Mouse (Mus musculus) ovary, postnatal 36 days (tissue): ENCODE measurements around the gene Gfm2.
A peak's percentile ranks its signal among the peaks of the same experiment; 100 is the strongest.
"Not testable (repeated sequence)": the region's sequence is repeated elsewhere in the genome, so short reads cannot be mapped to it uniquely, and the experiment has no call there.

Experiments
- DNase-seq: peaks from one replicate; pipeline ENCODE4 v3.0.0; 2022; ENCODE audit warnings: low spot score, mixed read lengths

The Gfm2 gene

DNA sequence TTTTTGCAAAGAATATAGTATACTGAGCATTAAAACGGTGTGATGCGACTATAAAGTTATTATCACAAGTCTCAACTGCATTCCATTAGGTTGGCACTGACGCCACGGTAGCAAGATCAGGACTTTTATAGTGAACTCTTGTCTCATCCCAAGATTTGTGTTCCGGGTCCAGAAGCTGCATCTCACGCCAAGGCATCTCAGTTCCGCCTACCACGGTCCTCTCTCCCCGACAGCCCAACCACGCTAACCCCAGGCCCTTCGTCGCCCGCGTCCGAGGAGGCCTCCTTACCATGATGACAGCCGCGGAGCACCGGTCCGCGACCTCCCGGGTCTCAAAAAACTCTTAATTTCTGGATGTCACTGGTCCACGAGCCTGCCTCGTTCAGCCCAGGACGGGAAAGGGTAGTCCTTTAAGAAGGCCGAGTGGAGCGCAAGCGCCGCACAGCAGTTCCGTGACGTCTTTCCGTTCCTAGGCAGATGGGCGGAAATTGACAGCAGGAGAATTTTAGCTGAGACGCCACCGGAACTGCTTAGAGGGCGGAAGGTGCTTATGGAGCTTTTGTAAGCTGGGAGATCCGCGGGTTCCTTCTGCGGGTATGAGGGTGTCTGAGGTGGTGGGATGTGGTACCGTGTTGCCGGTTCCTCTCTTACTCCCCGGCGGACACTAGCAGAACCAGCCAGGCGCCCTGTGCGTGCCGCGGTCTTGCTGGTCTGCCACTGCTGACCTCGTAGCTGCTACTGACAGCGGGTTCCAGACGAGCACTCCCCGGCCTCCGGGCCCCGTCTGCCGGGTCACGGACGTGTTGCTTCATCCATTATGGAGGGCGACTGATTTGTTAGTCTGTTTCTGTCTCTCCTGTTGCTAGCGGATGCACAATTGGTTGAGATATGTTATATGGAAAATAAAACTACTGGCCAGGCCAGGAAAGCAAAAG, at the start of gene Gfm2, which contains the start of gene Nsa2:
TSS of gene Gfm2 (plus strand) at position 472 of the 935 bp plus-strand sequence.
TSS of gene Nsa2 (minus strand) at position 472 of the 935 bp plus-strand sequence.
- DNase-seq = peak; percentile 86

DNA sequence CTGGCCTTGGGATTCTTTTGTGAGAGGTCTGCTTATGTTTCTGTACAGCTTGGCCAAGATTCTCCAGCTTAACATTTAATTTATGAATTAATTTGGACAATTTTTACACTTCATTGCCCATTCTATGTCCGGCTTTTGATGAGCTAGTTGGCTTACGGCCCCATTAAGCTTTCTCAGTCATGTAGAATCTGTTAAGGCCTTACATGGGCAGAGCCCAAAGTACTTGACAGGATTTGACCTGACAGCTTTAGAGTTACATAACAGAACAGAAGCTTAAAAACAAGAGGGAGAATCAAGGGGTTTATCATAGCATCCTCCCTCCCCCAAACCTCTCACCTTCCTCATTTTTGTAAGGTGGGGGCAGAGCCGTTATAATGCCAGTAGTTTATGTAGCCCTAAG, 49.6 kb upstream of the Gfm2 start:
- DNase-seq = no peak

DNA sequence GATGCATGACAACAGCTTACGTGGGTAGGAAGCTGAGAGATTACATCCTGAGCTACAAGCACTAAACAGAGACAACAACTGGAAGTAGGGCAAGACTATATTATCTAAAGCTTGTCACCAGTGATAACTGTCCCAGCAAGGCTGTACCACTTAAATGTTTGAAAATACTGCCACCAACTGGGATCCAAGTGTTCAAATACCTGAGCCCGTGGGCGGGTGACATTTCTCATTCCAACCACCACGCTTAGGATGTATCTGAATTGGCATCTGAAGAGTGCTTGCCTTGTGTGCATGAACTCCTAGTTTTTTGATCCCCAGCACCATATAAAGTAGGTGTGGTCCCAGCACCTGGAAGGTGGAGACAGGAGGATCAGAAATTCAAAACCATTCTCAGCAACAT, 42.0 kb upstream of the Gfm2 start:
- DNase-seq = no peak

DNA sequence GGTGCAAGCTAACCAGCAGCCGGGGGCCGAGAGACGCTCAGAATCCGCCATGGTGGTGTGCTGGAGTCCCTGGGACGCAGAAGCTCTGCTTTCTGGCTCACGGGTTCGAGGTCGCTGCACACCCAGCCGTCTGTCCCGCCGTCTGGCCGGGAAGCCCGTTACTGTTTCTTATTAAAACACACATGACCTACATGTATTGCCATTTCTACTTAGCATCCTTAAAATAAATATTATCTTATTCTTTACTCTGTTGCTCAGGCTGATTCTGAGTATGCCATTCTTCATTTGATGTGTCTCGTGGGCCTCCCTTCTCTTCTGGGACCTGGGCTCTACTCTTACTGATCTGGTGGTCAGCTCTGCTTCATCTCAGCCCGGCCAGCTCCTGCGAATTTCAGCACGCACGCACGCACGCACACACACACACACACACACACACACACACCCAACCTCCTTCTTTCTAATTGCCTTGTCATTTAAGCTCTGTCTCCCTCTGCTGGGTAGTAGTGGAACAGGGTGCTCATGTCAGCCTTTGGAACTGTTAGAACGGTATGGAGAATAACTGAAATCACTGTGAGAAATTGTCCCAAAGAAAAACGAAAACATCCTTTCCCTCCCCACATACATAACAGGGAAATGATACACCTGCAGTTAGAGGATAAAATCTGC, 38.4 kb upstream of the Gfm2 start, which contains the start of gene Gm6169:
TSS of gene Gm6169 (minus strand) at position 51 of the 666 bp plus-strand sequence.
- DNase-seq = peak; percentile 13

DNA sequence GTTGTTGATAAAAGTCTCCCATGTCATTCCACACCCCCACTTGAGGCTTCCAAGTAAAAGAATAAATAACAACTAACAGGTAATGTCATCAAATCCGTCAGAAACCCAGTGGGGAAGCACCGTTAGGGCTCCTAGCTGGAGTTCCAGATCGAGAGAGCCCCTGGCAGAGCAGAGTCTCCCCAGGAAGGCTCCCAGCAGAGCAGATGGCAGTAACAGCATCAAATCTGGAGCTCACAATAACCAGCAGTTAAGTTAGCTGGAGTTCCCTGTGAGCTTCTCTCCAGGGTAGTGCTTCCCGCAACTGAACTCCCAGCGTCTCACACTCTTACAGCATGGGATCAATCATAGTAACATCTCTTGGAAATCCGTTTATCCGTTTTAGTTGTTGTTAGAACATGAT, 32.7 kb upstream of the Gfm2 start:
- no peak for DNase-seq

DNA sequence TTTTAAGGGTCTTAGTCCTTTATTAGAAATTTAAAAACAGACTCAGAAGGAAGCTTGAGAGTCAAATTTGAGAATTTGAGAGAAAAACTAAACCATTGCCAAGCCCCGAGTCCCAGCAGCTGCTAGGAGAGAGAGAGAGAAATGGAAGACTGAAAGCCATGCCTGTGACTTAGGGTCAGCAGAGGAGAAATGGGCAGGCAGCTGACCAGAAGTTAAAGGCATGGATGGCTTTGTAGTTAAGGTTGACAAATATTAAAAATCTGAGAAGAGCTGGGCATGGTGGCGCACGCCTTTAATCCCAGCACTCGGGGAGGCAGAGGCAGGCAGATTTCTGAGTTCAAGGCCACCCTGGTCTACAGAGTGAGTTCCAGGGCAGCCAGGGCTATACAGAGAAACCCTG, 30.0 kb upstream of the Gfm2 start:
- DNase-seq = not testable (repeated sequence)

DNA sequence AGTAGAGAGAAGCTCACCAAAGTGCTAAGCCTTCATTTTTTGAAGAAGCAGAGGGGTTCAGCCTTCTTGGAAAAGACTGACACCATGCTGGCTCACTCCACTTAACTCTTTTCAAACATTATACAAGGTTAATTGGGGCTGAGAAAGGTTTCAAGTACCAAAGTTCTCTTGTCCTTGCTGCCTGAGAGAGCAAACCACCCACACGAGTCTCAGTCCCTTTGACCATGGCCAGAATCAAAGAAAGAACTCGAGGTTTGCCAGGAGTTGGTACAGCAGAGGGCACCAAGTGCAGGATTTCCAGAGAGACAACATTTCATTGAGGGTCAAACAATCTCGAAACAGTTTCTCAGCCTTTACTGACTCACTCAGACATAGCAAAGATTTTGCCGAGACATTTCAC, 28.7 kb upstream of the Gfm2 start:
- no peak for DNase-seq

DNA sequence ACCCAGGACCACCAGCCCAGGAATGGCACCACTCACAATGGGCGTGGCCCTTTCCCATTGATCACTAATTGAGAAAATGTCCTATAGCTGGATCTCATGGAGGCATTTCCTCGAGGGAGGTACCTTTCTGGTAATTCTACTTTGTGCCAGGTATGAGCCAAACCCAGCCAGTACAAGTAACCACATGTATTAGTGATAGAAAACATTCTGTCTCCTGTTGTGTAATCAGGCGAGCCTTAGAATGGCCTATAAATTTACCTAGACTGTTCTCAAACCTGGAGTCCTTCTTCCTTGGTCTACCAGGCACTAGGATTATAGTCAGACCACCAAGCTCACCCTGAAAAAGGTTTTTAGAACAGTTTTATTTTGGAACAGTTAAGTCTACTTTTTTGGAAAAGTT, 16.4 kb upstream of the Gfm2 start:
- DNase-seq = no peak

DNA sequence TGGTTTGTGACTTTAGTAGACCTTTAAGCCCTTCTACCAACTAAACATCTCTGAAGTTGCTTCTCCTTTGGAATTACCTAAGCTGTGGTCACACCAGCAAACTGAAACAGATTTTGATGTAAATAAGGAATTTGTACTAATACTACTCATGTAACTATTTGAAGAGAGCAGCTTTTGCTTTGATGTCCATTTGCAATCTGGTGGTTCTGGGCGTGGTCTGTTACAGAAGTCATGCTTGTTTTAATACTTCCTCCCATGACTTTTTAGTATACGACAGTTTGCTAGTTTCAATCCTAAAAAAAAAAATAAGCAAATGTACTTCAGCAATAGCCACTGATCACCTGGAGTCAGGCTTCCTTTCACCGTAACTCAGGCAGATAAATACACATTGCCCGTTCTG, 8.1 kb upstream of the Gfm2 start:
- not testable (repeated sequence) for DNase-seq

DNA sequence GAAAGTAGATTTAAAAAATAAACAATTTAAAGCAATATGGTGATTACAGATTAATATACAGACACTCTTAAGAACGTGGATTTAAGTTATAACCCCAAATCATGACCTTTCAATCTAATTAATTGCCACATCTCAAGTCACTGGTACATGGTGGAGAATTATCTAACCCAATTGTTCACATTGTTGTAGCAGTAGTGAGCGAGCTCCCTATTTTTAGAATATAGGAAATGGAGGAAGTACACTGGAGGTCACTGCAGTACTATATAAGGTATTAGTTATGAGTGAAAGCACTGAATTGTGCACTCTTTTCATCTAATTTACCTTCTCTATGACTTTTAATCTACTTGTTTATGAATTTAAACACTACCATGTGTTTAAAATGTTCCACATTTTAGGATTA, 7.3 kb upstream of the Gfm2 start:
- not testable (repeated sequence) for DNase-seq

DNA sequence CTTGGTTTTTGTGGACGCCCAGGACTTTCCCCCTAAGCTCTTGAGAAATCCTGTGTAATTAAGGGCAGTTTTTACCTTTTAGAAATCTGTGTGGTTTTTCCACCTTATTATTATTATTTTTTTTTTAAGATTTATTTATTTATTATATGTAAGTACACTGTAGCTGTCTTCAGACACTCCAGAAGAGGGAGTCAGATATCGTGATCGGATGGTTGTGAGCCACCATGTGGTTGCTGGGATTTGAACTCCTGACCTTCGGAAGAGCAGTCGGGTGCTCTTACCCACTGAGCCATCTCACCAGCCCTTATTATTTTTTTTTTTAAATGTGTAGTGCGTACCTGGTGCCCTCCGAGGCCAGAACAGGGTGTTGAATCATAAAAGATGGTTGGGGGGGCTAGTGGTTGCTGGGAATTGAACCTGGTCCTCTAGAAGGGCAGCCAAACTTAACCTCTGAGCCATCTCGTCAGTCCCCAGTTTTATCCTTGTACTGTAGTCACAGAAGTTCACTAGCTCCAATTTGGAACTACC, 731 bp downstream of the Gfm2 start:
- not testable (repeated sequence) for DNase-seq

DNA sequence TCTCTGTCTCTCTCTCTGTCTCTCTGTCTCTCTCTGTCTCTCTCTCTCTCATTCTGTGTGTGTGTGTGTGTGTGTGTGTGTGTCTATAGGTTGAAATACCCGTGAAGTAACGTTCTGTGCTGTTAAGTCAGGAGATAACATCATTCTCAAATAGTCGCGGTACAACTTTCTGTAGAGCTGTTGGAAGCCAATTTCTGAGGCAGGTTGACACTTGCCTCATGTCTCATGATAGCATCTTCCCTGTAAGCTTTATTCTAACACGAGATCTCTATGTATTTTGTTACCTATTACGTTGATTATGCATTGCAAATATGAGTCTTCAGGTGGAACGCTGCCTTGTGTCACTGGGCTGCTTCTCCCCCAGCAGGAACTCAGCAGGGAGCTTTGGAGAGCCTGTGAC, 4.6 kb downstream of the Gfm2 start:
- no peak for DNase-seq

DNA sequence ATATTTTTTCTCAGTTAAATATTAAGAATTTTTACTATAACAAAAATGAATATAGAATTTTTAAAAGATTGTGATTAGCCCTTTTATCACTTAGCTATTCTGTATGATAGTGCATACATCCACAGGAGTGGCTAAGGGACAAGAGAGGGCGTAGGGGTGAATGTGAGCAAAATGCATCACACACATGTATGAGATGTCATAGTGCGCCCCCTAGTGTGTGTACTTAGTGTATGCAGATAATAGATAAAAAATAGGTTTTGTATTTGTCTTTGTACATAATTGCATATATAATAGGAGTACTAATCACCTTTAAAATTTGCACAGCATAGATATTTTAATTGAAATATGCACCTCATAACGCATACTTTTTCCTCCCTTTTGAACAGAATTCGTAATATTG, 8.1 kb downstream of the Gfm2 start:
- DNase-seq = no peak

DNA sequence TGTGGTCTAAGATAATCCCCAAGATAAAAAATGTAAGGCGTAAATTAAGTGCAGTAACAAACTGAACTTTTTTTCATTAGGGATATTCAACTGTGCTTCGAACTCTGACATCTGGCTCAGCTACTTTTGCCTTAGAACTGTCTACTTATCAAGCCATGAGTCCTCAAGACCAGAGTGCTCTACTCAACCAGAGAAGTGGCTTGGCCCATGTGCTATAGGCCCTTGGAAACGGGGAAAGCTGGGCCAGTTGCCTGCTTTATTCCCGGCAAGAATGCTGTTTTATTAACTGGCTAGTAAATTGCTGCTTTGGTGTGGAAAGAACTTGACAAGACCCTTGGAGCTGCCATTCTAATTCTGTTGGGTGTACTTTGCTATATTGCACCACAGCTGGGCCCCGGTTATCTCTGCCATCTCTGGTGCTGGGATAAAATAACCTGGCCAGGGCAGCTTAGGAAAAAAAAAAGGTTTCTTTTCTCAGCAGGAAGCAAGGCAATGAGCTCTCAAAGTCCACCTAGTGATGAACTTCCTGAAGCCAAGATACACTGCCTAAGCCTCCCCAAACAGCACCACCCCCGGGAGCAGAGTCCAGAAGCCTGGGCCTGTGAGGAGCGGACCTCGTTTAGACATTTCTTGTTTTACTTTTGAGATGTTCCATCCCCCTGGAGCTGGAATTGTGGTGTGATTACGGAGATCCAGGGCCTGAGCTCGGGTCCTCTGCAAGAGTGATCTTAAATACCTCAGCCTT, 38.0 kb downstream of the Gfm2 start:
- DNase-seq = no peak

DNA sequence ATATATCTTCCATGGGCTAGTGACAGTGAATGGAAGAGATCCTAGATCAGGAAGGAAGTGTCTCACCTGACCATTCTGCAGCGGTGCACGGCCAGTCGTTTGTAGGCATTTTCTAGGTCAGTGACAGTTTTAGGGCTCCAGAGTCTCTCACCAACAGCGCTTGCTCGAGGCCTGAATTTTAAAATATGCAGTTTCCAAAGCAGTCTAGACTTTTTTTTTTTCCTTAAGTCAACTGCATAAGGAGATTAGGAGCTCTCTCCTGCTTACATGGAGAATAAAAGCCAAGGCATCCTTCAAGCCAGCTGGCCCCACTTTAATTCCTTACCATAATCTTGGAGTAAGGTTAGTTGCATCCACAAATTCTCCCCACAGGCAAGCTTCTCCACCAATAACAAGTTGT, 39.0 kb downstream of the Gfm2 start:
- DNase-seq = no peak

DNA sequence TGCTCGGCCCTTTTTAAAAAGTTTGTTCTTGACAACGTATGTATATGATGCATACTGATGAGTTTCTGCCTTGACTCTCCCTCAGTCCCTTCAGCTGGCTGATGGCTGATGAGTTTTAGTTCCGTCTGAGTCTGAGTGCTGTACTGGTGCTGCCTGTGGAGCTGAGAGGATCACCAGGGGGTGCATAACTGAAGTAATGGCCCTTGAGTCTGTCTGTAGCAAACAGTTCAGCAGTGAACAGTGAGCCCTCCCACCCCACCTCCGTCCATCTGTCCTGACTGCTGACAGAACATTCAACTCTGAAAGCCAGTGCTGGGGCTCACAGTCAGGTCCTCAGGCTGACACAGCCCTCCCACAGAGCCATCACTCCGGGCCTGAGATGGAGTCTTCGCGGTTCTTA, 41.2 kb downstream of the Gfm2 start:
- no peak for DNase-seq

DNA sequence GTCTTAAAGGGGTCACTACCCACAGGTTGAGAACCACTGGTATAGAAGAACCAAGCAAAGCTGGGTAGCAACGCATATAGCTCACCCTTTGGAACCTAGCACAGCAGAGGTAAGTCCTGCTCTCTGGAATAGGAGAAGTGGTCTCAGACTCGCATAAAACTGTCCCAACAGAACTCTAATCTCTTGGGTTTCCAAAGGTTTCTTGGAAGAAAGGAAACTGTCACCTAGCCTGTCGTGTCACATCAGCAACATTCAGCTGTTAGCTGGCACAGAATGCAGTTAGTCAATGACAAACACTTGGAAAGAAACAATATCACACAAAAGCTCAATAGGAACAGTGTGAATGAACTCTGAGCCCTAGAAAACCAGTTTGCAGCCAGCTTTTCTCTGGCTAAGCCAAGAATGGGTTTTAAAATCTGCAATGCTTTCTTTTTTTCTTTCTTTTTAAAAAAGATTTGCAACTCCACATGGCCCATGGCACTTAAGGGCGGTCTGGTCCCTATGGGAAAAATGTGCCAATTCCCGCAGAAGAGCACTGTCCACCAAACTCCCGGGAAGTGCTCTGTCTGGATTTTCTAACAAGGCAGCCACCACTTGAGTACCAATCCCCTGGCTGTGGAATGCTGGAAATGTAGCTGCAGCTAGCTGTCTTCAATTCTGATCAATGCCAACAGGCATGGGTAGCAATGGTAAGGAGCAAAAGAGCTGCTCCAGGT, 42.5 kb downstream of the Gfm2 start:
- DNase-seq = no peak

DNA sequence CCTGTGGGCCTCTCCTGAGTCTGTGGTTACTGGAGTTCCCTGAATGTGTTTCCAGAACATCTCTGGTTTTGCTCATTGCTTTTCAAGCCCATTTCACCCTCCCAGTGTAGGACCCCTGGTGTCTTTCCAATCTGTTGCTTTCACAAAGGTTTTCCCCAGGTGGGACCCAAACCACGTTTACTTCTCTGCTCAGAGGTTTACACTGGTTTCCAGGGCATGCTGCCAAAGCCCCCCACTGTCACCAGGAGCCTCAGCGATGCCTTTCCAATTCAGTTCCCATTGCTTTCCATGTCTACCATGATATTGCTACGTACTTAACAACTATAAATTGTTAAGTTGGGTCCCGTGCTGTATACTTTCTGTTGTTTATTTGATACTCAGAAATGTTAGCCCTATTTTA, 45.1 kb downstream of the Gfm2 start:
- no peak for DNase-seq

DNA sequence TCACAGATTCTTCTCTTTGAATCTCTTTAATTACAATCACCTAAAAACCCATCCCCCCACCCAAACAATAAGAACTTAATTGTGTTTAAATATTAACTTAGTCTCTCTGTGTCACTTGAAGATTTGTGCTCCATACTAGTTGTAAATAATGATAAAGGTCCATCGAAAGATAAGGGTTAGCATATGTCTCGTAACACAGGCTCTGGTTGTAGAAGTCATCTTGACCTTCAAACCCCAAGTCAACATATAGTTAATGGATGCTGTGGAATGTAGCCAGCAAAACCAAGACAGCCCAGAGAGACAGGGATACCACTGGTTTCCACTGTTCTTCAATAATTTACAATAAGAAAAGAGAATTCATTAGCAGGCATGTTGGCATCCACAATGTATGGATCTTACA, 46.4 kb downstream of the Gfm2 start:
- no peak for DNase-seq

DNA sequence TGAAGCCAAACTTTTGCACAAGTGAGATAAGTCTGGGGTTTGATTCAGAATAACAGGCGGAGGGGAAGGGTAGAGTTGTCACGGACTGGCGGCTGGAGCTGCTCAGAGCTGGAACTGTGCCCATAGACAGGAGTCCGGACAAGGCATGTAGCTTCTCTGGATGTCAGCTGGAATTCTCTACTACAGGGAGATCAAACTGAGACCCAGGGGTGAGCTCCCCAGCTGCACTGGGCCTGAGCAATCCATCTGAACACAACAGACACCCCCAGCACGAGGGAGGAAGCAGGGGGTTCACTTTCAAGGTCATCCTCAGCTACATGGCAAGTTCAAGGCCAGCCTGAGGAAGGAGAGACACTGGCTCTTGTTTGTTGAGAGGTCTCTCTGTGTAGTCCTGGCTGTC, 46.9 kb downstream of the Gfm2 start:
- no peak for DNase-seq

DNA sequence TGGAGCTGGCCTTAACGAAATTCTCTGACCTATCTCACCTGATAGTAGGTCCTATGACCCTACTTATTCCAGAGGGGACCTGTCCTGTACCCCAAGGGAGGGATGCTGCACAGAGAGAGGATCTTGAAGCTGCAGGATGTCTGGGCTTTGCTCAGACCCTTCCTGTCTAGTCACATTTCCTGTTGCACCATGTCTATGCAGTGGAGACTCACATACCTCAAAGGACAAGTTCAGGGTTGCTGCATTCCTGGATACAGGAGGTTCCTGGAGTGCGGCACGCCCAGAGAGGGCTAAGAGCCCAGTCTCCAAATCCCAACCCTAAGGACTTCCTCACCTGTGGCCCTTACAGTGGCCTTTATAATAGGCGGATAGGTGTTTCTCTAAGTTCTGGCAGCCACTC, 48.6 kb downstream of the Gfm2 start:
- DNase-seq = no peak

DNA sequence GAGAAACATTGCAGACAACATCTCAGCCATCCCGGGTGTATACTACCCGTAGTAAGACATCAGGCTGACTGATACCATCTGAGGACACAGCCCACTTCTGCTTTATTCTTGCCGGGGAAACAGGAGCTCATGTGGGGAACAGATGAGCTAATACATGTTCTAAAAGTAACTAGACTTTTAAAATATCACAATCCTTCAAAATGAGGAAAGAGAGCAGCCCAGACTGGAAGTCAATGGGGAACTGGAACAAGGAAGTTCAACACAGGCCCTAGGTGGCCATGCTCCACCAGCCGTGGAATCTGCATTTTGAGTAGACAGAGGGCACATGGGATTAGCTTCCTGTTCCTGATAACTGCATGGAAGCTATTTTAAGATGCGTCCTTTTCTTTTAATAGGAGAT, 50.0 kb downstream of the Gfm2 start:
- no peak for DNase-seq
